Mouse (Mus musculus): Measurements from ENCODE around the gene Tial1. TPM values are rescaled to one million over a fixed set of nuclear protein-coding genes. Genes with fewer than 3 reads are reported as not detected.
A peak's percentile ranks its signal among the peaks of the same experiment; 100 is the strongest.

Tial1 gene
- polyA plus RNA-seq, 2 experiments = 42.6 to 204 TPM

DNA sequence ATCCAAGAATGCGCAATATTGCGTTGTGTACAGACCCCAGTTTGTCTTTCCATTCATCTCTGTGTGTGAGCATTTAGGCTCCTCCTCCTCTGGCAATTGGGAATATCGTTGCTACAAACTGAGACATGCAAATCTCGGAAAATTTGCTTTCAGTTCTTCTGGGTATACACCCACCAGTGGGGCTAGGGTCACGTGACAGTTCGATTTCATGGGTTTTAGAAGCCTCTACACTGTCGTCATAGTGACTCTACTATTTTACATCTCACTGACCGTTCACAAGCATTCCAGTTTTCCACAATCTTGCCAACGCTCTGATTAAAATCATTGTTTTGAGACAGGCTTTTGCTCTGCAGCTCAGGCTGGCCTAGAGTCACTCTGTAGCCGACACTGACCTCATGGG lies 28.9 kb downstream of the Tial1 start:
- H3K9ac ChIP-seq (ENCODE audit: low read depth, low read length, severe bottlenecking) = no peak overlapping the region
- H3K4me1 ChIP-seq (ENCODE audit: control insufficient read depth, insufficient read depth, low read length) = no peaks in the 10 kb centered on the region
- H3K4me2 ChIP-seq (replicated peaks; ENCODE audit: low read depth, low read length, severe bottlenecking) = no peak overlapping the region
- H3K9me3 ChIP-seq (ENCODE audit: control insufficient read depth, low read length) = no peaks in the 10 kb centered on the region
- no peak for TF ChIP-seq POLR2A (IDR thresholded peaks at IDR 0.05; ENCODE audit: borderline replicate concordance, extremely low read depth, insufficient read depth, insufficient read length)
- H3K27ac ChIP-seq (replicated peaks; ENCODE audit: low read depth, low read length) = no peak overlapping the region
- no peaks in the 10 kb centered on the region for H3K36me3 ChIP-seq (ENCODE audit: control insufficient read depth, insufficient read depth, low read length)
- no peaks in the 10 kb centered on the region for H3K27me3 ChIP-seq (ENCODE audit: control insufficient read depth, insufficient read depth, low read length)
- ATAC-seq (ENCODE audit: low FRiP score, low read depth) (no peak), DNase-seq (ENCODE audit: low spot score) (no peak)
- 72% methylated on average over 10 of the region's 10 CpGs for WGBS
- H3K4me3 ChIP-seq (replicated peaks; ENCODE audit: low read length) = no peak overlapping the region

GRCm38 (mm10) chr7:128422491-128422890 lies 39.0 kb downstream of the Tial1 start:
- H3K4me1 ChIP-seq (ENCODE audit: control insufficient read depth, insufficient read depth, low read length) = peaks cover 4% of the 10 kb centered on the region; the same call in 1 of the 2 replicates
- peaks cover 38% of the 10 kb centered on the region for H3K27me3 ChIP-seq (ENCODE audit: control insufficient read depth, insufficient read depth, low read length)
- no peak overlapping the region for H3K9ac ChIP-seq (ENCODE audit: low read depth, low read length, severe bottlenecking)
- DNase-seq (ENCODE audit: low spot score) (no peak), ATAC-seq (ENCODE audit: low FRiP score, low read depth) (no peak)
- no peak overlapping the region for H3K4me2 ChIP-seq (replicated peaks; ENCODE audit: low read depth, low read length, severe bottlenecking)
- H3K36me3 ChIP-seq (ENCODE audit: control insufficient read depth, insufficient read depth, low read length) = no peaks in the 10 kb centered on the region
- H3K27ac ChIP-seq (replicated peaks; ENCODE audit: low read depth, low read length) = no peak overlapping the region
- 71% methylated on average over 3 of the region's 3 CpGs for WGBS
- no peak overlapping the region for H3K4me3 ChIP-seq (replicated peaks; ENCODE audit: low read length)
- no peaks in the 10 kb centered on the region for H3K9me3 ChIP-seq (ENCODE audit: control insufficient read depth, low read length)
- no peak for TF ChIP-seq POLR2A (IDR thresholded peaks at IDR 0.05; ENCODE audit: borderline replicate concordance, extremely low read depth, insufficient read depth, insufficient read length)

DNA sequence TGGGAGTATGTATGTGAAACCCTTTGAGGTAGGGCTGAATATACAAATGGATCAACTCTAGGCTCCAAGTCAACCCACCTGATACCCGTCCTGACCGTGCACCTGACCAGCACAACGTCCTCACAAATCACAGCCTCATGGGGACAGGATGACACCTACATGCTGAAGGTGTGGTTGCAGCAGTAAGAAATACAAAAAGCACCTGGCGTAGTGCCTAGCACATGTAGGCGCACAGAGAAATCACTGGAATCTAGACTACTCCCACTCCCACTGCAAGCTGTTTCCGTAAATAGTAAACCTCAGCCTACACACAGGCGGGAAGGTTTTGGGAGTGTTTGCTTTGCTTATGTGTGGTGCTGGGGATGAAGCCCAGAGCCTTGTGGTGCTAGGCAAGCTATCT lies 39.8 kb downstream of the Tial1 start:
- Histone ChIP-seq H3K27ac (replicated peaks; ENCODE audit: low read depth, low read length) (no peak overlapping the region), H3K4me1 (ENCODE audit: control insufficient read depth, insufficient read depth, low read length) (peaks cover 4% of the 10 kb centered on the region; the same call in 1 of the 2 replicates), H3K36me3 (ENCODE audit: control insufficient read depth, insufficient read depth, low read length) (no peaks in the 10 kb centered on the region), H3K9me3 (ENCODE audit: control insufficient read depth, low read length) (no peaks in the 10 kb centered on the region), H3K9ac (ENCODE audit: low read depth, low read length, severe bottlenecking) (no peak overlapping the region), H3K27me3 (ENCODE audit: control insufficient read depth, insufficient read depth, low read length) (peaks cover 46% of the 10 kb centered on the region), H3K4me3 (replicated peaks; ENCODE audit: low read length) (no peak overlapping the region), H3K4me2 (replicated peaks; ENCODE audit: low read depth, low read length, severe bottlenecking) (no peak overlapping the region)
- WGBS = 78% methylated on average over 7 of the region's 7 CpGs
- no peak for DNase-seq (ENCODE audit: low spot score)
- no peak for ATAC-seq (ENCODE audit: low FRiP score, low read depth)
- no peak for TF ChIP-seq POLR2A (IDR thresholded peaks at IDR 0.05; ENCODE audit: borderline replicate concordance, extremely low read depth, insufficient read depth, insufficient read length)

DNA sequence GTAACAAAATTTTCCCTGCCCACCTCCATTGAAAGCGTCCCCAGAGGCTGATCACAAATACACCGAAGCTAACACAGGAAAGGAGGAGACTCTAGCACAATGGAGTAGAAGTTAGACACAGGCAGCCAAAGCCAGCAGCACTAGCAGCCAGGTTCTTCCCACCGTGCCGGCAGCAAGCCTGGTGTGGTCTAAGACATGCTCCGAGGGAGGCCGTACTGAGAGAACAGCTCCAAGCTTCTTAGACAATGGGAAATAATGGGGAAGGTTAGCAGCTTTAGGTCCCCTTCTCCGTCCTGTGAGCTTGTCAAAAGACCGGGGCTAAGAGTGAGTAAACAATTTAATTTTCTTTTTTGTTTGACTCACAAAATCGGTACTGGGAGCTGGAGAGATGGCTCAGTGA lies 41.8 kb downstream of the Tial1 start:
- 18% methylated on average over 9 of the region's 9 CpGs for WGBS
- Histone ChIP-seq H3K27me3 (ENCODE audit: control insufficient read depth, insufficient read depth, low read length) (peaks cover 61% of the 10 kb centered on the region), H3K4me1 (ENCODE audit: control insufficient read depth, insufficient read depth, low read length) (peaks cover 4% of the 10 kb centered on the region; the same call in 1 of the 2 replicates), H3K4me3 (replicated peaks; ENCODE audit: low read length) (no peak overlapping the region), H3K4me2 (replicated peaks; ENCODE audit: low read depth, low read length, severe bottlenecking) (no peak overlapping the region), H3K9me3 (ENCODE audit: control insufficient read depth, low read length) (no peaks in the 10 kb centered on the region), H3K36me3 (ENCODE audit: control insufficient read depth, insufficient read depth, low read length) (no peaks in the 10 kb centered on the region), H3K27ac (replicated peaks; ENCODE audit: low read depth, low read length) (no peak overlapping the region), H3K9ac (ENCODE audit: low read depth, low read length, severe bottlenecking) (no peak overlapping the region)
- ATAC-seq (ENCODE audit: low FRiP score, low read depth) (no peak), DNase-seq (ENCODE audit: low spot score) (no peak)
- TF ChIP-seq POLR2A (IDR thresholded peaks at IDR 0.05; ENCODE audit: borderline replicate concordance, extremely low read depth, insufficient read depth, insufficient read length) = no peak

DNA sequence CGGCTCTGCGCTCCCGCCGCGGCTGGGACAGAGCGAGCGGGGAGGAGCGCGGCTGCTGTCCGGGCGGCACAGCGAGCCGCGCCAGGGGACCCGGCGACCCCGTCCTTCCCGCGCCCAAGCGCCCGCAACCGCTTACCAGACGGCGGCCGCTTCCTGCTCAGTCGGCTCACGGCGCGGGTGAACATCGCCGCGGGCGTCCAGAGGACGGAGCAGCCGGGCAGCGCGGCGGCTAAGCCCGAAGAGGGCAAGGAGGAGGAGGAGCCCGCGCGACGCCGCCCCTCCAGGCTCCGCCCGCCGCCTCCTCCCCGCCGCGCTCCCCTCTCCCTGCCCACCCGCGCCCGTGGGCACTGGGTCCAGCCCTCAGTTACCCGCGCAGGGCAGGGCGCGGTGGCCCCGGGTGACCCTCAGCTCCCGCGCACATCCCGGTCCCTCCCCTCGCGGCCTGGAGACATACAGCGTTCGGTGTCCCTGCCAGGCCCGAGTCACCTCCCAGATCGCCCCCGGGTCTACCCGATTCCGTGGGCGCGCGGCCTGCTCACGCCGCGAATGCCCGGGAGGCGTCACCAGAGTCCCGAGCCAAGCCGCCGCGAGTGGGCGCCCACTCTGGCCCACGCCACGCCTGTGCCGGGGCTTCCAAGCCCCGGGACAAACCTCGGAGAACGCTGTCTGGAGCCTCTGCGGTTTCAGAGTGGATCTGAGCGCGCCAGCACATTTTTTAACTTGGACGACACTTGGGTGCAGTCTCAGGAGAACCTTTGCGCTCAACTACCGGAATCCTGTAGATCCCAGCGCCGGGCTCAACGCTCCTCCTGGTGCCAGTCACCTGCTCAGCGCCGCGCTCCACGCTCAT lies 43.4 kb downstream of the Tial1 start, which contains the start of gene Rgs10:
Gene Rgs10 (minus strand): TSS at position 829 of the 850 bp plus-strand sequence.
- WGBS = under 1% methylated on average over 56 of the region's 102 CpGs
- Histone ChIP-seq H3K27ac (replicated peaks; ENCODE audit: low read depth, low read length) (no peak within 1 kb of the TSS), H3K4me3 (replicated peaks; ENCODE audit: low read length) (peak within 1 kb of the TSS; percentile 70)

More for the DNA sequence above, 43.4 kb downstream of the Tial1 start, which contains the start of gene Rgs10:
- Histone ChIP-seq H3K27me3 (ENCODE audit: control insufficient read depth, insufficient read depth, low read length) (peaks cover 67% of the 10 kb centered on the region), H3K36me3 (ENCODE audit: control insufficient read depth, insufficient read depth, low read length) (no peaks in the 10 kb centered on the region), H3K9me3 (ENCODE audit: control insufficient read depth, low read length) (no peaks in the 10 kb centered on the region), H3K4me2 (replicated peaks; ENCODE audit: low read depth, low read length, severe bottlenecking) (peak within 1 kb of the TSS; percentile 98), H3K9ac (ENCODE audit: low read depth, low read length, severe bottlenecking) (peak within 1 kb of the TSS; percentile 65), H3K4me1 (ENCODE audit: control insufficient read depth, insufficient read depth, low read length) (peaks cover 4% of the 10 kb centered on the region; the same call in 1 of the 2 replicates)
- TF ChIP-seq POLR2A (IDR thresholded peaks at IDR 0.05; ENCODE audit: borderline replicate concordance, extremely low read depth, insufficient read depth, insufficient read length) = no peak
- ATAC-seq (ENCODE audit: low FRiP score, low read depth) (peak; percentile 81), DNase-seq (ENCODE audit: low spot score) (peak; percentile 45)
